Mouse (Mus musculus) splenic B cell, adult 2 months (primary cell): ENCODE results near the gene St3gal5.
A peak's percentile ranks its signal among the peaks of the same experiment; 100 is the strongest.

Source experiments
- DNase-seq: peaks from one replicate; pipeline ENCODE4 v3.0.0-alpha.2; 2011; ENCODE audit warnings: low read depth, low spot score
- H3K27me3 ChIP-seq: 2 replicates; pipeline ENCODE4 v1.6.1; 2012; ENCODE audit warnings: mild to moderate bottlenecking, low read length, moderate library complexity, mixed read lengths; ENCODE audit not compliant: control insufficient read depth, poor library complexity, insufficient read depth, severe bottlenecking
- H3K36me3 ChIP-seq: 2 replicates; pipeline ENCODE4 v1.6.1; 2012; ENCODE audit warnings: mild to moderate bottlenecking, low read length, moderate library complexity, mixed read lengths; ENCODE audit not compliant: control insufficient read depth, poor library complexity, insufficient read depth, severe bottlenecking

The St3gal5 gene

DNA sequence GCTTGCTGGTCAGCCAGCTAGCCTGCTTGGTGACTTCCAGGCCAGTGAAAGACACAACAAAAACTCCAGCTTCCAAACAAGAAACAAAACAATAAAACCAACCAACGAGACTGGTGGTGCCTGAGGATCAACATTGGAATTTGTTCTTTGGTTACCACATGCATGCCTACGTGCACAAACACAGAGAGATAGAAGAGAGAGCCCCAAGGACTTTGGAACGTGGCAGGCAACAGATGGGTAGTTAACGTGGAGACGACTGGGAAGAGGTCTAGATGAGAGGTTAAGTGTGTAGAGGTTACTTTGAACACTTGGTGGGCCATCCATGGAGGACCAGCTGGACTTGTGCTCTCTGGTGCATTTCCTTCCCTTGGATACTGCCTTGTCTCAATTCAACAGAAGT is 19.2 kb upstream of the St3gal5 start:
- Histone ChIP-seq H3K27me3 (no peaks in the 10 kb centered on the region; the same call in 1 of the 2 replicates), H3K36me3 (no peaks in the 10 kb centered on the region)
- no peak for DNase-seq

DNA sequence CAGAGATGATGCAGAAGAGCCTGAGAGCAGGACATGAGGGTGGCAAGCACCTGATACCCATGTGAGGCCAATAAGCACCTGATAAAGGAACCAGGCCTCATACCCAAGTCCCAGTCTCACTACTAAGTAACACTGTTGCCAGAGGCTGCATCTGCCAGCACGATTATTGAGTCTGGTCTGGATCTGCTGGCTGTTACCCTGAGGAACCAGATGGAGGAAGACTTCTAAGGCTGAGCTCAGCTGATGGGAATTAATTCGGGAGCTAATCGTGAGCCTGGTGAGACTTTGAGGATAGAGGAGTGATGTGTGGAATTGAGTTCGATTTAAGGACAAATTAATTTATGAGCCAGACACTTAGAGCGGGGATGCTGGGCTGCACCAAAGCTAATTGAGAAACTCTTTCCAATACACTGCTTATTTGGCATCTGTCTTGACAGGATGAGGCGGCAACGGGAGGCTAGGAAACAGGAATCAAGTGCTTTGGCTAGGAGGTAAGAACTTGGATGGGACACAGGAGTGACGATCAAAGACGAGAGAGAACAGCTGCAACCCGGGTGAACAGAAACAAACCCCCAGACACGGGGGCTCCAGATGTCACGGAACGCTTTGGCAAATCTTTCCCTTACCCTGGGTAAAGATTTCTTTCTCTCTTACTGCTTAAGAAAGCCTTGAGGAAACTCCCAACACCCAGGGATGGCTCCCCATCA is 15.9 kb upstream of the St3gal5 start:
- DNase-seq: no peak
- Histone ChIP-seq H3K27me3 (no peaks in the 10 kb centered on the region; the same call in 1 of the 2 replicates), H3K36me3 (no peaks in the 10 kb centered on the region)

- H3K36me3 ChIP-seq: no peaks in the 10 kb centered on the region
- no peak for DNase-seq
- H3K27me3 ChIP-seq: no peaks in the 10 kb centered on the region; the same call in 1 of the 2 replicates
These were observed 10.0 kb upstream of the St3gal5 start for GRCm38 (mm10) chr6:72087402-72087801.

GRCm38 (mm10) chr6:72089865-72090264 is 7.5 kb upstream of the St3gal5 start:
- Histone ChIP-seq H3K36me3 (no peaks in the 10 kb centered on the region), H3K27me3 (no peaks in the 10 kb centered on the region)
- DNase-seq: no peak

DNA sequence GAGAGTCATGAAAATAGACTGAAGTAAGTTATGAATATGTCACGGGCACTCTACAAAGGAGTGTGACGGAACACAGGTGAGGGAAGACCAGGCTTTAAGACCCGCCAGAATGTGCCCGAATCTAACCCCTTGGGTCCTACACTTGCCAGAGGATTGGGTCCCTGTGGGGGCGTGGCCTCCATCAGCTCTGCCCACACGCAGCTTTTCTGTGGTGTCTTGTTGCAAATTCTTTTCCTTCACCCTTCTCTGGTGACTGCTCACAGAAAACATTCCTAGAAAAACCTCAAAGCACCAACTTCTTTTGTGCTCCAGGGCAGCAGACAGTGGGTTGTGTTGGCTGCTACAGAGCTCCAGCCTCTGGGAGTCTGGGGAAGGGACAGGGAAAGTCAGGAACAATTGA is 6.4 kb upstream of the St3gal5 start:
- Histone ChIP-seq H3K27me3 (no peaks in the 10 kb centered on the region), H3K36me3 (no peaks in the 10 kb centered on the region)
- DNase-seq: peak; percentile 15

GRCm38 (mm10) chr6:72093121-72093520 is 4.3 kb upstream of the St3gal5 start:
- DNase-seq: no peak
- Histone ChIP-seq H3K27me3 (no peaks in the 10 kb centered on the region), H3K36me3 (no peaks in the 10 kb centered on the region)

DNA sequence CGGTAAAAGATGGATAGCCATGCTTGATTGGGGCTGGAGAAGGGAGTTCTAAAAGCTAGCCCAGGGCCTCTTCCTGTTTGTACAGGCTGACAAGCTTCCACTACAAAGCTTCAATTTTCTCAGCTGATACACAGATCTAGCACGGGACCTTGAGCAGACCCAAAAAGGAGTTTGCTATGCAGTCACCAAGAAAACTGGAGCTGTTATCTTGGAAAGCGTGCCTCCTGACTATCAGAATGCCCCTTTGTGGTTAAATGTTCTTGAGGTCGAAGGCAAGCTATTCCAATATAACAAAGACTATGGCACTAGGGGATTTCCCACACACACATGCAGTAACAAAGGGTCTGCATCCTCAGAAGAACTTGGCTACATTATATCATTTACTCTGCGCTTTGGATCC is 1.2 kb upstream of the St3gal5 start:
- no peaks in the 10 kb centered on the region for H3K36me3 ChIP-seq
- DNase-seq: peak; percentile 10
- H3K27me3 ChIP-seq: no peaks in the 10 kb centered on the region

DNA sequence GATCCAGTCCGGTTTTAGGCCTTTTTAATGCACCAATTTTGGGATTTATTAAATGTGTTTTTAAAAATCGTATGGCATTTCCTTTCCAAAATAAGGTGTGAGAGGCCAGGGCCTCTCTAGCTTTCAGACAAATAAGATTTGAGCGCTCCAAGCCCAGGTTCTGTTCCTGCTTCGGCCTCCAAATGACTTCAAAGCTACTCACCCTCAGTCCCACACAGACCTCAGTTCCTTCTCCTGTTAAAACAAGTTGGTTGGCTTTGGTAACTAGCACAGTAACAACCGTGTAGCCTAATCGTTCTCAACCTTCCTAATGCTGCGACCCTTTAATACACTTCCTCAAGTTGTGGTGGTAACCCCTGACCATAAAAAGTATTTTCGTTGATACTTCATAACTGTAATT is 723 bp upstream of the St3gal5 start:
- no peak for DNase-seq
- Histone ChIP-seq H3K27me3 (no peaks in the 10 kb centered on the region), H3K36me3 (no peaks in the 10 kb centered on the region)

DNA sequence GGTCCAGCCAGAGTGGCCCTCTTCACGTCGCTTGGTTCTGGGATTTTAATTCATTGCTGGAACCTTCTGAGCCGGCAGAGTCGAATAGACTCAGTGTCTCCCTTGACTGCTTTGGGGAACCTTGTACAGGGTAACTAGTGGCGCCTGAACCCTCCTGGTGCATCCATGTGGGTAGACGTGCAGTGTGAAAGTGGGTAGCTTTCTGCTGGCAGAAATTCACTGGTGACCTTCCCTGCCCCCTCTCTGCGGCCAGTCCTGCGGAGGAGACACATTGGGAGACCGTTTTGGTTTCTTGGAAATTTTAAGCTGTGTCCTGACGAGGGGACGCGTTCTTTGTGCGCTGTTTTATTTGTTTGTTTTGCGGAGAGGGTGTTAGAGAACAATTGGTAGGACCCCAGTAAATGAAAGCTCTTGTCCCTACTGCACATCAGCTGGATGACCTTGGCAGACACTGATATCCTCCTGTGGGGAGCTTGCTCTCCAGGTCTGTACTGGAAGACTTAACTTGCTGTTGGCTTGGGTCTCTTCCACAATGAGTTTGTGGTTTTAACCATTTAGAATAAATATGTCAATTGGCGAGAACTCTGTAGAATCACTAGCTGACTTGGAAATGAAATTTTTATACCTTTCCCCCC is 746 bp downstream of the St3gal5 start:
- H3K36me3 ChIP-seq: no peaks in the 10 kb centered on the region
- peak; percentile 47 for DNase-seq
- H3K27me3 ChIP-seq: no peaks in the 10 kb centered on the region

DNA sequence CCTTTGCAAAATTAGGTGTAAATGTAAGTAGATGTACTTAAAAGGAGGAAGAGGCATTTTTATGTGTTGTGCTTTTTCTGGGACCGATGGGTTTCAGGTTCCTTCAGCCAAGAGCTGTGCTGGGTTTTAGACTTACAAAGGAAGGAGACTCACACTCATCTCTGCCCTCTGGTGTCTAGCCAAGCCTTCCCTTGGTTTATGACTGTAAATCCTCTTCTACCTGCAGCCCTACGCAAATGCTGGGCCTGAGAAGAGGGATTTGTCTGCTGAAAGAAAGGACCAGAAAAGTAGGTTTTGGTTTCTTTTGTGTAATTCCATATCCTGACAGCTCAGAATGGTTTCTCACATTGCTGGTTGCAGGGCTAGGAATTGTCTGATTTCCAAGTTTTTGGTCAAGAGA is 1.3 kb downstream of the St3gal5 start:
- DNase-seq: peak; percentile 44
- Histone ChIP-seq H3K36me3 (no peaks in the 10 kb centered on the region), H3K27me3 (no peaks in the 10 kb centered on the region)

DNA sequence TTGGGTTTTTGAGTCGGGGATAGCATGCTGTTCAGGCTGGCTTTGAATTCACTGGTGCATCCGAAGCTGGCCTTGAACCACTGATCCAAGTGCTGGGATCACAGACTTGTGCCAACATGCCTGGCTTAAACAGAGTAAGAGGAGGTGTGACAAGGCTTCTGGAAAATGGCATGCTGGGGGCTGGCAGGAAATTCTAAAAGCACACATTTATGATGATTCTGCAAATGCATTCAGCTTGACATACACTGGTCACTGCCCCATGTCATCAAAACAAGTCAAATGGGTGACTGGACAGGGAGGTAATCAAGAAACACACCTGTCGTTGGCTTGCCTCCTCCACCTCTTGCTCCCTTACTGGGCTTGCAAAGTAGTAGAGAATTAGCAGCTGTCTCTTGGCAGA is 1.9 kb downstream of the St3gal5 start:
- Histone ChIP-seq H3K36me3 (no peaks in the 10 kb centered on the region), H3K27me3 (no peaks in the 10 kb centered on the region)
- no peak for DNase-seq

- no peaks in the 10 kb centered on the region for H3K27me3 ChIP-seq
- no peaks in the 10 kb centered on the region for H3K36me3 ChIP-seq
- no peak for DNase-seq
These were observed 2.8 kb downstream of the St3gal5 start for GRCm38 (mm10) chr6:72100171-72100570.

GRCm38 (mm10) chr6:72100939-72101338 is 3.5 kb downstream of the St3gal5 start:
- DNase-seq: no peak
- Histone ChIP-seq H3K27me3 (no peaks in the 10 kb centered on the region), H3K36me3 (no peaks in the 10 kb centered on the region)

GRCm38 (mm10) chr6:72101386-72101785 is 4.0 kb downstream of the St3gal5 start:
- DNase-seq: no peak
- Histone ChIP-seq H3K27me3 (no peaks in the 10 kb centered on the region), H3K36me3 (no peaks in the 10 kb centered on the region)

GRCm38 (mm10) chr6:72102066-72102465 is 4.7 kb downstream of the St3gal5 start:
- no peaks in the 10 kb centered on the region for H3K27me3 ChIP-seq
- DNase-seq: no peak
- no peaks in the 10 kb centered on the region for H3K36me3 ChIP-seq

- Histone ChIP-seq H3K36me3 (no peaks in the 10 kb centered on the region), H3K27me3 (no peaks in the 10 kb centered on the region)
- no peak for DNase-seq
These were observed 7.1 kb downstream of the St3gal5 start for GRCm38 (mm10) chr6:72104534-72104933.
